Mouse (Mus musculus) liver (tissue): ENCODE data around the gene Aip.
"Not testable (repeated sequence)": the region's sequence is repeated elsewhere in the genome, so short reads cannot be mapped to it uniquely, and the experiment has no call there.

ENCODE experiments used
- DNase-seq: peaks from one replicate; pipeline ENCODE4 v3.0.0-alpha.2; 2020; ENCODE audit warnings: mixed read lengths

Aip gene

DNA sequence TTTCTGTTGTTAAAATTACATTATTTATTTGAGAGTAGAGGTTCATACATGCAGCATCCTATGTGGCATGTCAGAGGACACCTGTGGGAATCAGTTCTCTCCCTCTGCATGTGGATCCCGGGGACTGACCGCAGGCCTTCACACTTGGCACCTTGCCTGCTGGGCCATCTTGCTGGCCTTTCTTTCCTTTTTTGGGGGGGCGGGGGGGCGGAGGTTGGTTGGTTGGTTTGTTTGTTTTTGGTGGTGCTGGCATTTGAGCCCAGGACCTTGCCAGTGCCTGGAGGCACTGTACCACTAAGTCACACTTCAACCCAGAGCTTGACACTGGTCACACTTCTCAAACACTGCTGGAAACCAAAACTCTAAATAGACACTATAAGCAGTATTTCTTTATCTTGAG lies 8.7 kb upstream of the Aip start:
- DNase-seq: no peak

DNA sequence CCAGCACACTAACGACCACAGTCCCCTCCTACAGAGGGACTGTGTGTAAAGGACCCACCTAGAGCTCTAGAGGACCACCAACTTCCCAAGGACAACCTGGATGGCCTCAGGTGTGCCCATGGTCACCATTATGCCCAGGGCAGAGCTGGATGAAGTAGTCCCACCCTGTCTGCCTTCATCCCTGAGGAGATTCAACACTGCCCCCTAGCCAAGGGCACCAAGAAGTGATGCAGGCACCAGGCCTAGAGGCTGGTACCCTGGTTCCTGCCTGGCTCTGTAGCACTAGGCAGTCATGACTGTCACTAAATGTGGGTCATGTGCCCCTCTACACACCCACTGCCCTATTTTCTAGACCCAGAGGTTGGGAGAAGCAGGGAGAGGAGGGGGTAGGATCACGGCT lies 6.1 kb upstream of the Aip start:
- peak; percentile 63 for DNase-seq

DNA sequence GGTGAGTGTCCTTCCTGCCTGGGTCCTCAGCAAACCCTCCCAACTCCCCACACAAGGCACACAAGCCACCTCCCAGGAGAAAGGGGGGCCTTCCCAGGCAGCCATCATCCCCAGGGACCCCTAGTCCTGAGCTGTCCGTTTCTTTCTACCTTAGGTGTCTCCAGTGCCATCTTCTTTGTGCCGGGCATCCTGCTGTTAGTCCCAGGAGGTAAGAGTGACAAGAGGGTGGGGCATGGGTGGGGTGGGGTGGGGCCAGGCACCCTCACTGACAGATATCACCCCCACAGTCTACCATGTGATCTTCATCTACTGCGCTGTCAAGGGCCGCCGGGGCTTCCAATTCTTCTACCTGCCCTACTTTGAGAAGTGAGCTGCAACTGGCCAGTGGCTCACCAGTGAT lies 5.4 kb upstream of the Aip start:
- peak; percentile 83 for DNase-seq

DNA sequence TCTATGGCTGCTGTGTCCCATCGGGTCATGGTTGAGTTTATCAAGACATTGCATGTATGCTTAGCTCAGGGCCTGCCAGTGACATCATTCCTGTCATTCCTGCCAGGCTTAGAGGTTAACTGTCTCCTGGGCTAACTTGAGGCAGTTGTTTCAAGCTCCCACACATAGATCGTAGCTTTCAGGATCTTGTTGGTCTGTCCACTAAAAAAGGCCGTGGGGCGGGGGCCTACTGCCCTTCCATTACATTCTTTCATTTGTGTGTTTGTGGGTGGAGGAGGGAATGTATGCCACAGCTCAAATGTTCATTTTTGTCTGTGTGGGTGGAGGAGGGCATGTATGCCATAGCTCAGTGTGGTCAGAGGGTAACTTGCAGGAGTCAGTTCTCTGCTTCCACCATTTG lies 4.4 kb upstream of the Aip start:
- no peak for DNase-seq

DNA sequence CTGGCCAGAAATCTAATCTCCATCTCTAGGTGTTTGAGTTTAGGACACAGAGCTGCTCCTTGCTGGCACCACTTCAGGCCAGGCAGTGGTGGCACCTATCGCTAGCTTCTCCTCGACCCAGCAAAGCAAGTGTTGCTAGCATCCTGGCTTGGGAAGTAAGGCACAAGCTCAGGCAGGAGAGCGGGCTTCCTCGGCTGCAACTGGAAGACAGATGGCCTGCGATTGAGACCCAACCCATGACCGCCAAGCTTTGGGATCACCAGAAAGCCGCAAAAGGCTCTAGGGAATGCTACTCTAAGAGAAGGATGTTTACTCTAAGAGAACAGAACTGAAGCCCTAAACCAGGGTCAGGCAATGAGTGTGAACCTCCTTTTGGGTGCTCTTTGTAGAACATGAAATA lies 3.8 kb upstream of the Aip start:
- no peak for DNase-seq

DNA sequence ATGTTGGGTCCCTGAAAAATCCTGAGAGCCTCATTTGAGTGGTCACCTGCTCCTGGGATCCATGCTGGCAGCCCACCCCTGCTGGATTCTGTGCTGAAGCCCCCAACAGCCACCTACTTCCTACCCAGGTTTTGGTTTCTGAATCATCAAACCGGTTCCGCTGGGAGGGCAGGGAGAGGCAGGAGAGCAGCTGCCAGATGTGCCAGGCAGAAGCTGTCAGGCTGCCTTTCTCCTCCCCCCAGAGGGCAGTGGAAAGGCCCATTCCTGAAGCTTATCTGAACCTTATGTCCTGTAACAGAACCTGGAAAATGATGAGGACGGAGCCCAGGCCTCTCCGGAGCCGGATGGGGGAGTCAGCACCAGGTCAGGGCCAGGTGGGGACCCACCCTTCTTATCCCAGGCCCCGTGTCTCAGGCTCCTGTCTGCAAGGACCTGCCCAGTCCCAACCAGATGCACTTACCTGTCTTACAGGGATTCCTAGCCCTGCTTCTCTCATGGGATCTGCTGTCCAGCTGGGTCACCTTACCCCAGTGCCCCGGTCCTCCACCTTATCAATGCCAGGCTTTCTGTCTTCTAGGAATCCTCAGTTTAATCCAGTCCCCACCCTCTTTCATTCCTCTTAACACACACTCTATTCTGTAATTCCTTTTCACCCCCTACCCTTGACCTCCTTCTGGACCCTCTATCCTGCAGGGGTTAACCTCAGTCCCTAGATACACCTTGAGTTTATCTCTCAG lies 1.3 kb upstream of the Aip start:
- DNase-seq: peak; percentile 46

DNA sequence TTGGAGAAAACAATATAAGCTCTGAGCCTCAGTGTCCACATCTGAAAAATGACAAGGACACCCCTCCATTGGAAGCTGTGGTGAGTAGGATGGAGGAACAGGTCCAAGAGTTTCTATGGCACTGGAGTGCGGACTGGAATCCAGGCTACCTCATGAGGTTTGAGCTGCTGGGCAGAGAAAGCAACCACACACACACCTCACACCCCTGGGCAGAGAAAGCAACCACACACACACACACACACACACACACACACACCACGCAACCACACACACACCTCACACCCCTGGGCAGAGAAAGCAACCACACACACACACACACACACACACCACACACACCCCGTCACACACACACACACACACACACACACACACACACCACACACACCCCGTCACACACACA lies 390 bp downstream of the Aip start:
- DNase-seq: not testable (repeated sequence)

GRCm38 (mm10) chr19:4124432-4124831 lies 1.2 kb downstream of the Aip start:
- no peak for DNase-seq

DNA sequence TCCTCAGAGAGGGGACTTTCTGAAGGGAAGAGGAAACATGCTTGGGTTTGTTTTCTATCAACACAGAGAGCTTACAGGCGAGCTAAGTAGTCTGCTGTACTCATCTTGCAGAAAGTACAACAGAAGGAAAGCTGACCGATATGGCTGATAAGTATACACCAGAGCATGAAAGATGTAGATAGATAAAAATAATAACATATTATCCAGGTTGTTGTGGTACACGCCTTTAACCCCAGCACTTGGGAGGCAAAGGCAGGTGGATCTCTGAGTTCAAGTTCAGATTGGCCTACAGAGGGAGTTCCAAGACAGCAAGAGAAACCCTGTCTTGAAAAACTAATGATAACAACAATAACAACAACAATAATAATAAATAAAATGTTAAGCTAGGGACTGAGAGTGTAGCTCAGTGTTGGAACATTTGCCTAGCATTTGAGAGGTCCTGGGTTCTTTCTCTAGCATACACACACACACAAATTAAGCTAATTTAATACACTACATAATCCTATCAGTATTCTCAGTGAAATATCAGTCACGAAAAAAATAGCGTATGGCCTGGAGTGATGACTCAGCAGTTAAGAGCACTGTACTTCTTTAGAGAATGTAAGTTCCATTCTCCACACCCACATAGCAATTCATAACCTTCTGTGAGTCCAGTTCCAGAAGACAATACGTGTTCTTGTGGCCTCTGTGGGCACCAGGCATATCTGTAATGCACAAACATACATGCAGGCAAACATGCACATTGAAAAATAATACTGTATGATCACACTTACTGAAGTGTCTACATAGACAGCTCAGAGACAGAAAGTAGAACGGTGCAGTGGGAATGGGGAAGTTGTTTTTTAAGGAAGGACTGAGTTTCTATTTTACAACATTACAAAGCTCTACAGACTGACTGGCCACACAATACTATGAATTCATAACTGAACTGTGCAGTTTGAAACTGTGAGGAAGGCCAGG lies 3.0 kb downstream of the Aip start:
- DNase-seq: no peak

GRCm38 (mm10) chr19:4121896-4122295 lies 3.8 kb downstream of the Aip start:
- not testable (repeated sequence) for DNase-seq

DNA sequence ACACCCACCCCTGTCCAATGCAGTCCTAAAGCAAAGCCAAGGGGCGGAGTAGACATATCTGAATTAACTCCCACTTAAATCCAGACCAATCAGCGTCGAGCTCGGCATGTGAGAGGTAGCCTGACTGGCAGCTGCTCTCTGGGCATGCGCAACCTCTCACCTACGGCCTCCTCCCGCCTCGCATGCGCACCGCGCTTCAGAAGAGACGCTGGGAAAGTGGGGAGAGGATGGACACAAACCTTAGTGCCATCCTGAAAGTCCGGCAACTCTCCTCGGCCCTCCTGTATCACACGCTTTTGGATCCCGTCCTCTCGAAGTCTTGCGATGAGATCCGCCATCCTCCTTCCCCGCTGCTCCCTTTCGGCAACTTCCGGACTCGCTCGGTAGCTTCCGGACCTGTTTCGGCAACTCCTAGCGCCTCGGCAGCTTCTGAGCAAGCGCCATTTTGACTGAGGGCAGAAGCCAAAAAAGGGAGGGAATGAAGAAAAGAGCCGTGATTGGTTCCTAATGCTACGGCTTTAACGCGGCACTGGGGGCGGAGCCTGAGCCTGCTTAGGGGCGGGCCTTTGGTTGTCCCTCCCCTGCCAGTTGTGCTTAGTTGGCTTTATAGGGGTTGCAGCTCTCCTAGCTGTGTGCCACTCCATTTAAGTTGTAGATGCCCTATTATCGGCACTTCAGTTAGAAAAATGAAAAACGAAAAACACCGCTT lies 4.4 kb downstream of the Aip start:
- peak; percentile 98 for DNase-seq

- no peak for DNase-seq
Measured at GRCm38 (mm10) chr19:4120496-4120895, 5.2 kb downstream of the Aip start.

DNA sequence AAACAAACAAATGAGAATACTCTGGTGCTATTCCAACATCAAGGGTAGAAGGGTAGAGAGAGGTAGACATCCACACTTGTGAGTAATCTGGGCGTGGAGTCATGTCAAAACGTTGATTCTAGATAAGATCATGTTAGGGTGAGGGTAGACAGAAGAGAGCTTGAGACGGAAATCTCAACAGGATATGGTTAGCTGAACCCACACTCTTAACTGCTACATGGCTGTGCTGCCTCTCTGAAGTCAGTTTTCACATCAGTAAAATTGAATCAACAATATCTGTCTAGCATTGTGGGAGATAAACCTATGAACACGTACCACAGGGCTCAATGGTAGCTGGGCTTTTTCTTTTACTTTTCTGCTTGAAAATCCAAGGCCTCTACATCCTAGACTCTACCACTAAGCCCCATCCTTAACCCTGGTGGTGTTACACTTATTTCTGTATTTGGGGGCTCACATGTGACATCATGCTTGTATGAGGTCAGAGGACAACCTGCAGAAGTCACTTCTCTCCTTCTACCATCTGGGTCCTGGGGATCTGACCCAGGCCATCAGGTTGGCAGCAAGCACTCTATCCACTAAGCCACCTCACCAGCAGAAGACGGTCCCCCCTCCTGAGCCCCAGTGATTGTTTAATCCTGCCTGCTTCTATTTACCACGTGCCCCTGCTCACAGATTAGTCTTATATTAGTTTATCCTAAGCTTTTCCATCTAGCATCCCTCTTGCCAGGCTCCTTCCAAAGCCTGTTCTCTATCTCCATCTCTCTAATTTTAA lies 5.8 kb downstream of the Aip start:
- no peak for DNase-seq

DNA sequence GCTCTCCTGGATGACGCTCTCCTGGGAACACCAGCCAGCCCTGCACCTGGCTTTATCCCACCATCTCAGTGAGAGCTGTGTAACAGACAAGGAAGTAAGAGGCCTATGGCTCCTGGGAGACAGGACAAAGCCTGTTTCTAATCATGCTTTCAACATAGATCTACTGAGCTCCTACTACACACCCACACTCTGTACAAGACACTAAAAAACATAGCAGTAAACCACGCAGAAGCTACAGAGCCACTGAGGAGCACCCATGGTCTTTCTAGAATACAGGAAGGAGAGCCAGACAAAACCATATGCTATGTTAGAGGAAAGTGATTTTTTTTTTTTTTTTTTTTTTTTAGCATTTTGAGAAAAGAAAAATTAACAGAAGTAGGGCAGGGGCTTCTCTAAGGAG lies 7.3 kb downstream of the Aip start:
- no peak for DNase-seq

DNA sequence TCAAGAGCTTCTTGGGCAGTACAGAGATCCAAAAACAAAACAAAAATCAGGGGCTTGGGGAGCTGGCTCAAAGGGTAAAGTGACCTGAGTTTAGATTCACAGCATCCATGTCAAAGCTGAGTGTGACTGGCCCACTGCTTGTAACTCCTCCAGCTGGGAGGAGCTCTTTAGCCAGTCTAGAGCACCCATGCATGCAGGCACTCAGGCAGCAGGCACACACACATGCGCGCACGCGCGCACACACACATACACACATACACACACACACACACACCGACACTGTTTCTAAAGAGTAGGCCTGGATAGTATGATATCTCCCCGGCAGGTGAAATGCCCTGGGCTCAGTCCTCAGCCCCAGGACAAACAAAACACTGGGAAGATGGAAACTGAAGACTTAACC lies 8.7 kb downstream of the Aip start:
- no peak for DNase-seq

DNA sequence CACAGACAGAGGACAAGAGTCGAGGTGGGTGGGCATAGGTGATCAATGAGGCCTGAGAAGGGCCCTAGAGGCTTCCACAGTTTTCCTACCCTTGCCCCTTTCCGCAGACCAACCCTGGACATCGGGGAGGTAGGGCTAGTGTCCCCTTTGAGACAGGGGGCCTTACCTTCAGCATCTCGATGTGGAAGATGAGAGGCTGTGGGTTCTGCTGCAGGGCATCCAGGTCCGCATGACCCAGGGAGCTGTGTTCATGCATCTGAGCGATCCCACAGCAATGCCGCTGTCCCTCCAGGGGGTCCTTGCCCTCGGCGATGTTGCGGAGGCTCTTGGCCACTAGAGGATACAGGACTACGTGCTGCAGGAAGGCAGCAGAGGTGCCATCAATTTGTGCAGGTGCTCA lies 9.8 kb downstream of the Aip start:
- no peak for DNase-seq

DNA sequence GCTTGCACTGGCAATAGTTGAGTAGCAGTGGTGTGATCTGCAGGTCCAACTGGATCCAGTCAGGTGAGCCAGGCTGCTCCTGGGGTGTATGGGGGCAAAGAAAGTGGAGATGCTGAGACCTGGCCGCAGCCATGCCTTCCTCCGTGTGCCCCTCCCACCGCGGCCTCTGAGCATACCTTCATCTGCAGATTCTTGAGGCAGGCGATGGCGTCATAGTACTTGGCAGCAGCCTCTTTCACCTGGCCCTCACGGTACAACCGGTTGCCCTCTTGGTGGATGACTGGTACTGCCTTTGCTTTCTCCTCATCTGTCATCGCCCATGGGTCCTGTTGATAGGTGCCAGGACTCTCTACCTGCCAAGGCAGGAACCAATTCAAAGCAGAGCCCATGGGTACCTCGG lies 10.5 kb downstream of the Aip start:
- DNase-seq: no peak

DNA sequence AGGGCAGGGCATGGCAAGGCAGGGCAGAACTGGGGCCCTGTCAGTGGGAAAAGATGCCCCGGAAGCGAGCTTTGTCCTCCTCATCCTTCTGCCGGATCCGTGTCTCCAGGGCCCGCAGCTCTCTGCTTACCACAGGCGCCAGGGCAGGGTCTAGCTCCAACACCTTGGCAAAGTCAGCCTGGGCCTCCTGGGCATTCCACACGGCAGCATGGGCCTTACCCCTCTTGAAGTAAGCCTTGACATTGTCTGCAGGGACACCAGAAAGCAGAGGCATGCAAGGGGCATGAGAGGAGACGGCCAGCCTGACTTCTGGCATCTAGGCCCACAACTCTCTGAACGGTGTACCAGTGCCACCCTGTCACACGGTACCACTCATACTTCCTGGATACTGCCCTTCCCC lies 11.1 kb downstream of the Aip start:
- no peak for DNase-seq

GRCm38 (mm10) chr19:4113806-4114230 lies 11.8 kb downstream of the Aip start:
- no peak for DNase-seq

- DNase-seq: peak; percentile 41
Measured at GRCm38 (mm10) chr19:4113186-4113805, 12.4 kb downstream of the Aip start.

DNA sequence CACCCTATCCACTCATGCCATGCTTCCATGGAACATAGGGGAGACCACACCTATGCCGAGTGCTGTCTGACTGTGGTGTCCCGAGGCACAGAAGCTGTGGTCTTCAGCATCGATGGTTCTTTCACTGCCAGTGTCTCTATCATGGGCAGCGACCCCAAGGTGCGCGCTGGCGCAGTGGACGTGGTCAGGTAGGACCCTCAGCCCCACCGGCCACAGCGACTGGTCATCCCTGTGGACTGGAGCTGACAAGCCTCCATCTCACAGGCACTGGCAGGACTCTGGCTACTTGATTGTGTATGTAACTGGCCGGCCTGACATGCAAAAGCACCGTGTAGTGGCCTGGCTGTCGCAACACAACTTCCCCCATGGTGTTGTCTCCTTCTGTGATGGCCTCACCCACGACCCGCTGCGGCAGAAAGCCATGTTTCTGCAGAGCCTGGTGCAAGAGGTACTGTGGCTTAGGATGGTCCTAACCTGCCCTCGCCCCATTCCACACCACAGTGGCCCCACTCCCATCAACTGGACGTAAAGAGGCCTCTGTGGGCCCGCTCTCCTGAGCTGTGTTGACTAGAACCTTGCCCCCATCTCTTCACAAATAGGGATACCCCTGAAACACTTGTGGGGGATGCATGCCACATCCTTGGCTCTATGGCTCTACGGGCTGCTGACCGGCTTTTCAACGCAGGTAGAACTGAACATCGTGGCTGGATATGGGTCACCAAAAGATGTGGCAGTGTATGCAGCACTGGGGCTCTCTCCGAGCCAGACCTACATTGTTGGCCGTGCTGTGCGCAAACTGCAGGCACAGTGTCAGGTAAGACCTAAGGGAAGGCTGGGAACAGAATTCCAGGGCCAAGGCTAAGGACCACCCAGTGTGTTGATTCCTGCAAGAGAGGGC lies 13.3 kb downstream of the Aip start:
- DNase-seq: no peak
